Mouse (Mus musculus) G1E (cell line): ENCODE measurements around the gene Dlg5.

Source experiments
- CTCF ChIP-seq: IDR thresholded peaks from 2 replicates; pipeline ENCODE4 v1.5.1; 2012; ENCODE audit warnings: low read depth, low read length, inconsistent platforms, mixed read lengths
- GATA1 ChIP-seq: IDR thresholded peaks from 2 replicates; pipeline ENCODE4 v1.6.1; 2012; ENCODE audit warnings: borderline replicate concordance, low read length, inconsistent platforms, mixed read lengths
- GATA2 ChIP-seq: IDR thresholded peaks from 2 replicates; pipeline ENCODE4 v1.6.1; 2012; ENCODE audit warnings: low read depth, low read length, inconsistent platforms, borderline replicate concordance
- POLR2AphosphoS5 ChIP-seq: IDR thresholded peaks from 2 replicates; pipeline ENCODE4 v1.6.1; 2012; ENCODE audit warnings: low read depth, low read length, inconsistent platforms; ENCODE audit not compliant: insufficient replicate concordance

- TF ChIP-seq CTCF (no peak), POLR2AphosphoS5 (no peak), GATA1 (no peak), GATA2 (no peak)
Measured at GRCm38 (mm10) chr14:24214436-24214835, 31.3 kb downstream of the Dlg5 start.
